Mouse (Mus musculus): ENCODE results near the gene Mrrf. TPM values are rescaled to one million over a fixed set of nuclear protein-coding genes. Genes with fewer than 3 reads are reported as not detected.
A peak's percentile ranks its signal among the peaks of the same experiment; 100 is the strongest.

Gene Mrrf
- polyA plus RNA-seq, 3 experiments from 2014 or later, result 12.7 to 19.7 (median 15.2) TPM

- no peak for ATAC-seq
These were observed 65.8 kb downstream of the Mrrf start for GRCm38 (mm10) chr2:36201756-36202610.

- no peak for ATAC-seq
These were observed 66.4 kb downstream of the Mrrf start for GRCm38 (mm10) chr2:36202611-36202880.

- peak; percentile 35 for ATAC-seq
These were observed 67.0 kb downstream of the Mrrf start for GRCm38 (mm10) chr2:36203011-36203825.

- ATAC-seq, result no peak
These were observed 68.4 kb downstream of the Mrrf start for GRCm38 (mm10) chr2:36204595-36204994.

GRCm38 (mm10) chr2:36207071-36207470 is 70.9 kb downstream of the Mrrf start:
- no peak for ATAC-seq

GRCm38 (mm10) chr2:36210796-36211195 is 74.6 kb downstream of the Mrrf start:
- no peak for ATAC-seq

GRCm38 (mm10) chr2:36211785-36212184 is 75.6 kb downstream of the Mrrf start:
- ATAC-seq, result no peak

- no peak for ATAC-seq
These were observed 76.9 kb downstream of the Mrrf start for GRCm38 (mm10) chr2:36213108-36213507.

GRCm38 (mm10) chr2:36214023-36214422 is 77.8 kb downstream of the Mrrf start:
- peak; percentile 91 for ATAC-seq

GRCm38 (mm10) chr2:36214425-36214824 is 78.2 kb downstream of the Mrrf start:
- ATAC-seq, result no peak

- no peak for ATAC-seq
These were observed 79.1 kb downstream of the Mrrf start for GRCm38 (mm10) chr2:36215203-36215739.

GRCm38 (mm10) chr2:36216546-36216945 is 80.4 kb downstream of the Mrrf start:
- ATAC-seq, result no peak

GRCm38 (mm10) chr2:36216953-36217573 is 80.9 kb downstream of the Mrrf start:
- no peak for ATAC-seq

GRCm38 (mm10) chr2:36217692-36218233 is 81.6 kb downstream of the Mrrf start:
- ATAC-seq, result no peak

- no peak for ATAC-seq
These were observed 83.9 kb downstream of the Mrrf start for GRCm38 (mm10) chr2:36220106-36220505.

GRCm38 (mm10) chr2:36220891-36221290 is 84.7 kb downstream of the Mrrf start:
- no peak for ATAC-seq

- no peak for ATAC-seq
These were observed 86.1 kb downstream of the Mrrf start for GRCm38 (mm10) chr2:36222168-36222848.

- ATAC-seq, result no peak
These were observed 87.2 kb downstream of the Mrrf start for GRCm38 (mm10) chr2:36223436-36223835.

GRCm38 (mm10) chr2:36224153-36224552 is 88.0 kb downstream of the Mrrf start:
- no peak for ATAC-seq

- no peak for ATAC-seq
These were observed 88.4 kb downstream of the Mrrf start for GRCm38 (mm10) chr2:36224599-36224998.

- ATAC-seq, result no peak
These were observed 94.2 kb downstream of the Mrrf start, which contains the start of gene Ptgs1 for GRCm38 (mm10) chr2:36230366-36230765. Ptgs1 (plus strand) TSS chr2:36230426.

GRCm38 (mm10) chr2:36230967-36231366 is 94.8 kb downstream of the Mrrf start:
- ATAC-seq, result no peak

Data from inflammation-experienced regulatory T-cells, adult 6 months (primary cell).